Mouse (Mus musculus) ES-E14 (cell line): Measurements from ENCODE around the gene Prkch. TPM values are rescaled to one million over a fixed set of nuclear protein-coding genes. Genes with fewer than 3 reads are reported as not detected.

Experiments used
- DNase-seq: peaks from one replicate; pipeline ENCODE4 v3.0.0-alpha.2; 2013; ENCODE audit warnings: low read depth, low spot score
- H3K27ac ChIP-seq: 2 replicates; pipeline ENCODE4 v1.5.1; 2012; ENCODE audit warnings: low read depth, mild to moderate bottlenecking, low read length, moderate library complexity, mixed read lengths; ENCODE audit not compliant: poor library complexity, insufficient read depth, severe bottlenecking
- H3K36me3 ChIP-seq: 2 replicates; pipeline ENCODE4 v1.6.1; 2012; ENCODE audit warnings: mild to moderate bottlenecking, low read length, moderate library complexity, mixed read lengths; ENCODE audit not compliant: control insufficient read depth, poor library complexity, insufficient read depth, severe bottlenecking
- H3K4me1 ChIP-seq, 2 experiments: fragments of 150-350 bp in 1 of 2; sonication (generic) in 1 of 2; 2 replicates each; pipeline ENCODE4 v1.6.1; 2012; ENCODE audit warnings: low read length in 2 of 2, mild to moderate bottlenecking in 1 of 2, mixed read lengths in 1 of 2; ENCODE audit not compliant: control insufficient read depth in 2 of 2, insufficient read depth in 2 of 2, poor library complexity in 1 of 2
- H3K4me3 ChIP-seq, 2 experiments: fragments of 150-350 bp in 1 of 2; sonication (generic) in 1 of 2; 2 replicates each; pipeline ENCODE4 v1.5.1; 2012; ENCODE audit warnings: low read length in 2 of 2, low read depth in 1 of 2, mild to moderate bottlenecking in 1 of 2, mixed read lengths in 1 of 2; ENCODE audit not compliant: insufficient read depth in 1 of 2, poor library complexity in 1 of 2, severe bottlenecking in 1 of 2
- H3K9ac ChIP-seq: 2 replicates; pipeline ENCODE4 v1.6.1; 2012; ENCODE audit warnings: low read depth, mild to moderate bottlenecking, low read length, mixed read lengths; ENCODE audit not compliant: poor library complexity, insufficient read depth, severe bottlenecking
- H3K9me3 ChIP-seq: fragments of 150-350 bp; sonication (generic); 2 replicates; pipeline ENCODE4 v1.6.1; 2012; ENCODE audit warnings: low read depth, mild to moderate bottlenecking, low read length; ENCODE audit not compliant: control insufficient read depth, insufficient read depth
- CHD2 ChIP-seq: IDR thresholded peaks from 2 replicates; pipeline ENCODE4 v1.6.1; 2014; ENCODE audit warnings: mild to moderate bottlenecking, low read depth, low read length, inconsistent platforms
- HCFC1 ChIP-seq: IDR thresholded peaks from 2 replicates; pipeline ENCODE4 v1.6.1; 2012; ENCODE audit warnings: low read length, inconsistent platforms, borderline replicate concordance; ENCODE audit not compliant: insufficient read depth
- MAFK ChIP-seq: IDR thresholded peaks from 2 replicates; pipeline ENCODE4 v1.6.1; 2014; ENCODE audit warnings: mild to moderate bottlenecking, low read depth, low read length, inconsistent platforms; ENCODE audit not compliant: insufficient read depth
- ZC3H11A ChIP-seq: IDR thresholded peaks from 2 replicates; pipeline ENCODE4 v1.6.1; 2012; ENCODE audit warnings: low read depth, mild to moderate bottlenecking, inconsistent platforms, low read length, borderline replicate concordance
- ZNF384 ChIP-seq: IDR thresholded peaks from 2 replicates; pipeline ENCODE4 v1.6.1; 2012; ENCODE audit warnings: low read depth, low read length, inconsistent platforms
- in situ Hi-C, 2 experiments: fragments of 600-800 bp; cut with MboI; formaldehyde crosslinking; loops; one replicate each; pipeline ENCODE4 v1.15.1; 2025; ENCODE audit warnings: low sequenced_read_pairs in 2 of 2, inconsistent platforms in 1 of 2; ENCODE audit not compliant: unreplicated experiment in 2 of 2
- total RNA-seq: library from RNA; depleted of rRNA; stranded (reverse); fragments of 300-350 nt; gene quantifications from 2 replicates; pipeline ENCODE4 v1.2.3, GENCODE M21; 2012

Prkch gene
- total RNA-seq, 1 experiment = 2.8 TPM

- TF ChIP-seq ZNF384 = no peak
- TF ChIP-seq CHD2 = no peak
- no peak for TF ChIP-seq HCFC1
- TF ChIP-seq MAFK = no peak
- TF ChIP-seq ZC3H11A = no peak
- no peak for DNase-seq
- Histone ChIP-seq H3K4me3 (no peak overlapping the region), H3K9me3 (no peaks in the 10 kb centered on the region), H3K4me1 (no peaks in the 10 kb centered on the region), H3K9ac (no peak overlapping the region), H3K36me3 (no peaks in the 10 kb centered on the region), H3K27ac (no peak overlapping the region)
- in situ Hi-C loops = no loop called here
These were observed 142.4 kb downstream of the Prkch start for GRCm38 (mm10) chr12:73727046-73727445.

- no peaks in the 10 kb centered on the region for H3K36me3 ChIP-seq
- no peak overlapping the region for H3K9ac ChIP-seq
- H3K27ac ChIP-seq = no peak overlapping the region
- no peaks in the 10 kb centered on the region for H3K9me3 ChIP-seq
- in situ Hi-C loops = no loop called here
- H3K4me3 ChIP-seq = no peak overlapping the region
- no peak for DNase-seq
- no peaks in the 10 kb centered on the region for H3K4me1 ChIP-seq
- TF ChIP-seq CHD2 (no peak), ZNF384 (no peak), MAFK (no peak), HCFC1 (no peak), ZC3H11A (no peak)
These were observed 146.0 kb downstream of the Prkch start for GRCm38 (mm10) chr12:73730603-73731002.

- H3K4me3 ChIP-seq = no peak overlapping the region
- no peaks in the 10 kb centered on the region for H3K36me3 ChIP-seq
- no peak for DNase-seq
- no peak overlapping the region for H3K27ac ChIP-seq
- in situ Hi-C loops = no loop called here
- H3K9ac ChIP-seq = no peak overlapping the region
- no peaks in the 10 kb centered on the region for H3K9me3 ChIP-seq
- H3K4me1 ChIP-seq = no peaks in the 10 kb centered on the region
- TF ChIP-seq CHD2 = no peak
- no peak for TF ChIP-seq ZC3H11A
- TF ChIP-seq ZNF384 = no peak
- TF ChIP-seq MAFK = no peak
- TF ChIP-seq HCFC1 = no peak
These were observed 146.5 kb downstream of the Prkch start for GRCm38 (mm10) chr12:73731093-73731492.

GRCm38 (mm10) chr12:73731848-73732540 is 147.4 kb downstream of the Prkch start:
- Histone ChIP-seq H3K36me3 (no peaks in the 10 kb centered on the region), H3K27ac (no peak overlapping the region), H3K4me1 (no peaks in the 10 kb centered on the region), H3K4me3 (no peak overlapping the region), H3K9me3 (no peaks in the 10 kb centered on the region), H3K9ac (no peak overlapping the region)
- no peak for TF ChIP-seq HCFC1
- in situ Hi-C loops = no loop called here
- DNase-seq = no peak

GRCm38 (mm10) chr12:73732862-73733261 is 148.3 kb downstream of the Prkch start:
- H3K4me1 ChIP-seq = no peaks in the 10 kb centered on the region
- H3K9ac ChIP-seq = no peak overlapping the region
- H3K9me3 ChIP-seq = no peaks in the 10 kb centered on the region
- DNase-seq = no peak
- H3K36me3 ChIP-seq = no peaks in the 10 kb centered on the region
- TF ChIP-seq HCFC1 (no peak), CHD2 (no peak), ZNF384 (no peak), ZC3H11A (no peak), MAFK (no peak)
- no peak overlapping the region for H3K27ac ChIP-seq
- in situ Hi-C loops = no loop called here
- H3K4me3 ChIP-seq = no peak overlapping the region
